Mouse (Mus musculus): ENCODE measurements around the gene Ticrr. TPM values are rescaled to one million over a fixed set of nuclear protein-coding genes. Genes with fewer than 3 reads are reported as not detected.

Gene Ticrr
- total and polyA plus RNA-seq, 3 experiments = 10.6 to 55.6 (median 23.8) TPM

DNA sequence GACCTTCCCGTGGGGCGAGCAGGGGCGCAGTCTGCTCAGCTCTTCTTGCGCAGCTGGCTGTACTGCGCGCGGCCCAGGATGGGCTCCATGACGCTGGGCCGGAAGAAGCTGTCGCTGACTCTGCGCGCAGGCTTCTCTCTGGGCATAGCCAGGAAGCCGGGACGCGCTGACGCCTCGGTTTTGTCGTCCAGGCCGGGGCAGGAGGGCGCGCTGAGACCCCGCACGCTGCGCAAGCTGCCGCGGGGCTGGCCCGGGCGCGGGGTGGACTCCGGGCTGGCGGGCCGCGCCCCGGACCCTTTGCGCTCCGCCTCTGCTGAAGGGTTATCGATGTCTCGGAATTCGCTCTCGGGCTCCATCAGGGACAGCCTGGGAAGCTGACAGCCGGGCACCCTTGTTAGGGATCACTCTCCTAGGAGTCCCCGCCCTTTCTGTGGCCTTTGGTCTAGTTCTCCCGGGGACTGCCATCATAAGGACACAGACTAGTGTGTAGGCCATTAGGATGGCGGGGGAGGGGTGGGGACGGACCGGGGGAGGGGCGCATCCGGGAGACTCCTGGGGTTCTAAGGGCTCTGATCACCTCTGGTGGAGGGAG lies 61.5 kb downstream of the Ticrr start:
- H3K79me2 ChIP-seq (ENCODE audit: control insufficient read depth, insufficient read depth, low read length, poor library complexity) = no peaks in the 10 kb centered on the region
- no peak overlapping the region for H3K27ac ChIP-seq (ENCODE audit: control insufficient read depth, low read depth, low read length)
- H3K9me3 ChIP-seq (replicated peaks; ENCODE audit: insufficient read depth, low read length) = no peaks in the 10 kb centered on the region
- H3K36me3 ChIP-seq (ENCODE audit: control insufficient read depth in 1 of 2, insufficient read depth in 2 of 2, low read length in 2 of 2) = no peaks in the 10 kb centered on the region
- no peak overlapping the region for H3K4me3 ChIP-seq (ENCODE audit: control insufficient read depth in 1 of 2, insufficient read depth in 1 of 2, low read depth in 2 of 2, low read length in 2 of 2)
- TF ChIP-seq ZC3H11A (IDR thresholded peaks at IDR 0.05; ENCODE audit: low read depth, low read length) (no peak), TBP (IDR thresholded peaks at IDR 0.05; ENCODE audit: low read depth, low read length) (no peak), CHD2 (IDR thresholded peaks at IDR 0.05; ENCODE audit: low read length) (no peak), ELF1 (IDR thresholded peaks at IDR 0.05; ENCODE audit: low read depth, low read length) (no peak), CTCF (IDR thresholded peaks at IDR 0.05 in 2 of 3, conservative IDR thresholded peaks at IDR 0.05 in 1 of 3; ENCODE audit: control insufficient read depth in 1 of 3, insufficient read depth in 1 of 3, low read depth in 2 of 3, low read length in 3 of 3, poor library complexity in 1 of 3, severe bottlenecking in 1 of 3) (no peak), GATA1 (IDR thresholded peaks at IDR 0.05; ENCODE audit: low read depth, low read length) (no peak), MAFK (IDR thresholded peaks at IDR 0.05; ENCODE audit: borderline replicate concordance, low read depth, low read length) (no peak), MAZ (IDR thresholded peaks at IDR 0.05; ENCODE audit: low read depth, low read length) (no peak), USF2 (IDR thresholded peaks at IDR 0.05; ENCODE audit: borderline replicate concordance in 1 of 2, insufficient read depth in 1 of 2, low read depth in 1 of 2, low read length in 2 of 2) (no peak), GABPA (IDR thresholded peaks at IDR 0.05; ENCODE audit: low read depth, low read length) (no peak), ETS1 (IDR thresholded peaks at IDR 0.05; ENCODE audit: low read depth, low read length) (no peak), NELFE (IDR thresholded peaks at IDR 0.05; ENCODE audit: low read depth, low read length) (no peak), JUND (IDR thresholded peaks at IDR 0.05; ENCODE audit: low read depth, low read length) (no peak), SIN3A (IDR thresholded peaks at IDR 0.05; ENCODE audit: low read length) (no peak), UBTF (IDR thresholded peaks at IDR 0.05; ENCODE audit: borderline replicate concordance, insufficient read depth, low read depth, low read length) (no peak), EP300 (IDR thresholded peaks at IDR 0.05; ENCODE audit: low read depth in 1 of 2, low read length in 2 of 2) (no peak)
- H3K9ac ChIP-seq (ENCODE audit: control insufficient read depth, low read depth, low read length, poor library complexity, severe bottlenecking) = no peak overlapping the region
- DNase-seq (ENCODE audit: low read depth, low spot score) = no peak
- no peaks in the 10 kb centered on the region for H3K27me3 ChIP-seq (ENCODE audit: control insufficient read depth in 1 of 2, insufficient read depth in 2 of 2, low read length in 2 of 2)
- no peaks in the 10 kb centered on the region for H3K4me1 ChIP-seq (ENCODE audit: control insufficient read depth in 1 of 2, insufficient read depth in 2 of 2, low read length in 2 of 2)

DNA sequence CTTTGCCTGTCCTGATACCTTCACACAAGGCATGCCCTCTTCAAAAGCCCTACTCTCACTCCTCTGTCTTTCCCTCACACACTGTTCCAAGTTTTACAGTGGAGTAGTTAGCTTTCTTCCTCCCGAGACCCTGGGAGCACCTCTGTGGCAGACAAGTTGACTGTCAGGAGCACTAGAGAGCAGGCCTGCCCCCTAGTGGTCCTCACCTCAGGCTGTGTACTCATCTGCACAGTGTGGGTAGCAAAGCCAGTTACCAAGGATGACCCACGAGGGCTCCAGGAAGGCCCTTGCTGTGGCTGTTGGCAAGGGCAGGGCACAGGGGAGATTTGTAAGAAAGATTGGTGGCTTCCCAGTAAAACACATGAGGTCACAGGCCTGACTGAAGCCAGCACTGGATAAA lies 67.1 kb downstream of the Ticrr start:
- H3K36me3 ChIP-seq (ENCODE audit: control insufficient read depth in 1 of 2, insufficient read depth in 2 of 2, low read length in 2 of 2) = no peaks in the 10 kb centered on the region
- H3K9ac ChIP-seq (ENCODE audit: control insufficient read depth, low read depth, low read length, poor library complexity, severe bottlenecking) = no peak overlapping the region
- TF ChIP-seq RAD21 (IDR thresholded peaks at IDR 0.05; ENCODE audit: low read depth, low read length) (peak; percentile 51), CTCF (IDR thresholded peaks at IDR 0.05 in 2 of 3, conservative IDR thresholded peaks at IDR 0.05 in 1 of 3; ENCODE audit: control insufficient read depth in 1 of 3, insufficient read depth in 1 of 3, low read depth in 2 of 3, low read length in 3 of 3, poor library complexity in 1 of 3, severe bottlenecking in 1 of 3) (peak; percentile 86 to 89 (median 89)), ZC3H11A (IDR thresholded peaks at IDR 0.05; ENCODE audit: low read depth, low read length) (peak; percentile 29; the same call in 1 of the 2 replicates), SMC3 (IDR thresholded peaks at IDR 0.05; ENCODE audit: low read depth, low read length) (peak; percentile 55), RCOR1 (IDR thresholded peaks at IDR 0.05; ENCODE audit: low read depth, low read length) (no peak), GABPA (IDR thresholded peaks at IDR 0.05; ENCODE audit: low read depth, low read length) (no peak), NRF1 (IDR thresholded peaks at IDR 0.05; ENCODE audit: insufficient read depth, low read depth, low read length, poor library complexity, severe bottlenecking) (no peak), MAFK (IDR thresholded peaks at IDR 0.05; ENCODE audit: borderline replicate concordance, low read depth, low read length) (no peak)
- DNase-seq (ENCODE audit: low read depth, low spot score) = peak; percentile 79
- H3K4me1 ChIP-seq (ENCODE audit: control insufficient read depth in 1 of 2, insufficient read depth in 2 of 2, low read length in 2 of 2) = peaks cover 0 to 12% of the 10 kb centered on the region in 2 experiments; a peak in 2 of 4 replicates
- H3K4me3 ChIP-seq (ENCODE audit: control insufficient read depth in 1 of 2, insufficient read depth in 1 of 2, low read depth in 2 of 2, low read length in 2 of 2) = no peak overlapping the region
- no peaks in the 10 kb centered on the region for H3K79me2 ChIP-seq (ENCODE audit: control insufficient read depth, insufficient read depth, low read length, poor library complexity)
- no peak overlapping the region for H3K27ac ChIP-seq (ENCODE audit: control insufficient read depth, low read depth, low read length)
- no peaks in the 10 kb centered on the region for H3K9me3 ChIP-seq (replicated peaks; ENCODE audit: insufficient read depth, low read length)
- no peaks in the 10 kb centered on the region for H3K27me3 ChIP-seq (ENCODE audit: control insufficient read depth in 1 of 2, insufficient read depth in 2 of 2, low read length in 2 of 2)
